Mouse (Mus musculus) frontal cortex, postnatal 36 days (tissue): ENCODE measurements around the gene Zfp385b.
A peak's percentile ranks its signal among the peaks of the same experiment; 100 is the strongest.

ENCODE experiments used
- DNase-seq, 2 experiments: peaks; one replicate each; pipeline ENCODE4 v3.0.0; 2022; ENCODE audit warnings: low spot score in 2 of 2

The Zfp385b gene

DNA sequence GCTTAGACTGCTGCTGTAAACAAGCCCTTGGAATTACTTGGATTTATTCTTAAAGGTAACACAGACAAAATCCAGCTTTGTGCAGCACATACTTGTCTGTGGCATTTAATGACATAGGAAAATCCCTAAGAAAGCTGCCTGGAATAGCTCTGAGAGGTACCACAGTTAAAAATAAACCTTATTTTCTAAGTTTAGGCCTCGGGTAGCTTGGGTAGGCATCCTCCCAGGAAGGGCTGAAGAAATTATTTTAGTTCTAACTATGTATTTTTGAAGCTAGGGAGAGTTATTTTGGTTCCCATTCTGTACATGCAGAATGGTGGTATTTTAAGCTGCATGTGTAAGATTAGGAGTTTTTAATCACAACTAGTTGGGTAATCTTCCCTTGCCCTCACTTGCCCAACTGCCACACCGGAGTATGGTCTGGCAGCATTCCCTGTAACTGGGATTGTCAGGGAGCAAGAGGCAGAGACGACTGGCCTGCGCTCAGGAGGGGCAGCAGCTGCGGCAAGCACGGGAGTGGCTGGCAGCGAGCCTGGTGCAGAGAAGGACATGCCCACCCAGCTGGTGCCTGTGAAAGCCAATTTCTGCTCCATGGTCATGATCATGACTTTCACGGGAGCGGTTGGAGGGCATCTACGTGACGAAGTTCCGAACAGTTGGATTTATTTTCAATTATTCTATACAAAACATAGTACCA, 230.1 kb downstream of the Zfp385b start:
- DNase-seq: peak; percentile 34 to 61

DNA sequence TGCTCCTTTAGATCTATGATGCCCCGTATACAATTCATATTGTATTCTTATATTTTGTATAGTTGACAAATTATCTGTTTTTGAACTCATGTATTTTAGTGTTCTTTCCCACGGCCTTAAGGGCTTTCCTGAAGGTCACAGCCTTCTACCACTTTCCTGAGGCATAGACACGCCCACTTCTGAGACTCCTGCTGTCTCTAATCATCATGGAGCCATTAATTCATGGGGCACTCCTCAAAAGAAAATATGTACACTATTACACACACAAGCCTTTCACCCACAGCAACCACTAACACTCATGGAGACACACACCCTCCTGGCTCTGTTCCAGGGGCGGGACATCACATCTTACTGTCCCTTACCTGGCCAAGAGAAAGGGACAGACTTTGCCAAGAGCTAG, 232.1 kb downstream of the Zfp385b start:
- no peak for DNase-seq

DNA sequence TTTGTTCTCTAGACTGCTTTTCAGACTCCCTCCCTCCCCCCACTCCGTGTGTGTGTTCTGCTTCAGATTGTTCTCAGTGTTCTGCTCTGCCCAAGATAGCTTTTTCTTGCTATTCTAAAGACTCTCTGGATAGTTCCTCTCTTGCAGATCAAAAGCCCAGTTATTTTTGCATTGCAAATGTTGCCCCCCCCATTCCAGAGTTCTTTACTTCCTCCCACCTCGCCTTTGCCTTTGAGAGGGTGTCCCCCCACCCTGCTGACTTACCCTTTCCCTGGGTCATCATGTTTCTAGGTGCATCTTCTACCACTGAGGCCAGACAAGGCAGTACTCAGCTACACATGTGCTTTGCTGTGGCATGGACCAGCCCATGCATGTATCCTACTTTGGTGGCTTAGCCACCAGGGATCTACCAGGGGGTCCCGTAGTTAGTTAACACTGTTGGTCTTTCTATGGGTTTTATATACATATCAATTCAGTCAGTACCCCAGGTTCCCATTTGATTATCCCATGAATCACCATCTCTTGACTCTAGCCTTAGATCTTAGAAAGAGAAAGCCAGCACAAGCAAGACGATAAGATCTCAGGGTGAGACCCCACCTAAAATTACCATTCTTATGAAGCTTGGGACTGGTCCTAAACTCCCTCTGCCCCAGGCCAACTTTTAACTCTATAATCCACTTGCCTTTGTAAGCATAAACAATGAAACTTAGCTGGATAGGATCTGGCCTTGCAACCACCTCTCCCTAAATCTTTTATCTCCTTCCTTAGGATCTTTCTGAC, 232.7 kb downstream of the Zfp385b start:
- no peak for DNase-seq

DNA sequence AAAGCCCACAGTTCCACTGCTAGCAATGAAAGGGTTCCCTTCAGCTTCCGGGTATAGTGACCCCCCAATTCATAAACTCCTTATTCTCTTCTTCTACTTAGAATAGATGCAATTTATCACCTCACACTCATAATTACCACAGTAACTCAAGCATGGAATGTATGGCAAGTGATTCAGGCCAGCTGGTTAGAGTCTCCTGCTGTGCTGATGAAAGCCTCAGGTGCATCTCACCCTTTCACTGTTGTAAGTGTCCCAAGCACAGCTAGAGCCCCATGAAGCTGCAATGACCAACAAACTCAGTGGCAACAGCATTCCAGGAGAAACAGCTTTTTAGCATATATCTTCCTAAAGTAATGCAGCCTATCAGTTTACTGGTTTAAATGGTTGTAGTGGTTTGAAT, 235.9 kb downstream of the Zfp385b start:
- DNase-seq: no peak

DNA sequence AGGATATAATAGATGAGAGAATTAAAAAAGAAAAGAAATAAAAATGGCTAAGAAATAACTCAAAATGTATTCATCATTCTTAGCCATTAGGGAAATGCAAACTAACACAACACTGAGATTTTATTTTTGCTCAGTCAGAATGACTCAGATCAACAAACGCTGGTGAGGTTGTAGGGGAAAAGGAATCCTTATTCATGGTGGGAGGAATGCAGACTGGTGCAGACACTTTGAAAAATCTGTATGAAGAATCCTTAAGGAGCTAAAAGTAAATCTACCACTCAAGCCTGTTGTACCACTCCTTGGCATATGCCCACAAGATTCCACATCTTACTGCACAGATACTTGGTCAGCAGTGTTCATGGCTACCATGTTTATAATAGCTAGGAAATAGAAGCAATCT, 242.9 kb downstream of the Zfp385b start:
- peak in 1 of 2 experiments; percentile 17 for DNase-seq

DNA sequence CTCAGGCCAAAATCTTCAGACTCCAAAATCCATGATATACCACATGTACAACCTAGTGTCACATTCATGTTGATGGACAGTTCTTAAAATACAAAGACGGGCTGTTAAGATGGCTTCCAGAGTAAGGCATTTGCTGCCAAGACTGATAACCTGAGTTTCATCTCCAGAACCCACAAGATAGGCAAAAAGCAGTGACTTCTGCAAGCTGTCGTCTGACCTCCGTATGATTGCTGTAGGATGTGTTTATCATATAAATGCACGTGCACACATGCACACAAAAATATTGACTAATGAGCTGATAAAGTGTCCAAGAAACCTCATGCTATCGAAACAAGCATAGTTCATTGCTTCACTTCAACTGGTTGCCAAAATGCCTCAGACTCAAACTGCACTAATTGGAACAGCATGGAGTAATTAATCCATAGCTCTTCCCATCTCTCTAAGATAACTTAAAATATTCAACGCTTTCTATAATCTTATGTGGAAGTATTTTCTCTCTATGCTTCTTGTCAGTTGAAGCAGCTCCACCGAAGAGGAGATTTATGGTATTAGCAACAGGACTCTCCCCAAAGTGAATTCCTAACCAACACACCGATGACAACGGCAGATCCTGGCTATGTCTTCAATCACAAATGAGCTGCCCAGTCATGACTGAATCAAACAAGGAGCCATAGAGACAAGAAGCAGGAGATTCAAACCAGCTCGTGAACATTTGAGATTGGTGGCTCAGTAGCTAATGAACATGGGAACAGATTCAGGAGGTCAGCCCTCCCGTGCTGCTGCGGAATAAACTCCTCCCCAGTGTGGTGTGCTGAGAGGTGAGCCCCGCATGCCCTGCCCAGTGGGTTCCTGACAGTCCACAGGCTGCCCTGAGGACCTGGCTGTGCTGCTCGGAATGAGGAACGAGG, 251.7 kb downstream of the Zfp385b start:
- no peak for DNase-seq

DNA sequence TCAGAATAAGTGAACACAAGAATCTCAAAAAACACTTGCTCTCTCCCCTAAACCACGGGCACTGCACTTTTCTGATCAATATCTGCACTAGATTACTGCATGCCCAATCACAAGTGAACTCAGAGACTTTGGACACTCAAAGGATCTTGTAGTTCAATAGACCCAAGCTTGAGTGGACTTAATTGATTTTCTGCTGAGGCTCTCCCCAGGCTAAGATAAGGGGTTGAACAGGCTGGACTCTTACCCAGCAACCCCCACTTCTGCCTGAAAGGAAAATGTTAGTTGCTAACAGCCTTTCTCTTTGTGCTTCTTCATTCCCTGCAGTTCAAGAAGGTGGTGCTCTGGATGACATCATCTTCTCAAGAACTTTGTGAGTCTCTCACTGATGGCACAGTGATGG, 255.7 kb downstream of the Zfp385b start:
- DNase-seq: no peak

DNA sequence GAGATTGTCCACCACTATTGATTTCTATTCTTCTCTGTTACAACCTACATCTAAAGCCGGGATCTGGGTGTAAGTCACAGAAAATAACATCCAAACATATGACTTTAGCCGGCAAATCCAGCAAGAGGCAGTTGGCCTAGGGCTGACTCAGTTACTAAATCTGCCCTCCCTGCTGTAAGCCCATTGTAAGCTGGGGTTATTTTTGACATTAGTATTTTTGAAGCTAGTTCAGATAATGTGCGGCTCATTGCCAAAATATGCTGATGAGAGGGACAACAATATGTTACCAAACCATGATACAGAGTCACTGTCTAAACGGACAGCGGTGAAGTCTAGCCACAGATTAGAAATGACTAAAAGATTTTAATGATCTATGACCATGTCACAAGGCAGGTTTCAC, 257.5 kb downstream of the Zfp385b start:
- DNase-seq: no peak

DNA sequence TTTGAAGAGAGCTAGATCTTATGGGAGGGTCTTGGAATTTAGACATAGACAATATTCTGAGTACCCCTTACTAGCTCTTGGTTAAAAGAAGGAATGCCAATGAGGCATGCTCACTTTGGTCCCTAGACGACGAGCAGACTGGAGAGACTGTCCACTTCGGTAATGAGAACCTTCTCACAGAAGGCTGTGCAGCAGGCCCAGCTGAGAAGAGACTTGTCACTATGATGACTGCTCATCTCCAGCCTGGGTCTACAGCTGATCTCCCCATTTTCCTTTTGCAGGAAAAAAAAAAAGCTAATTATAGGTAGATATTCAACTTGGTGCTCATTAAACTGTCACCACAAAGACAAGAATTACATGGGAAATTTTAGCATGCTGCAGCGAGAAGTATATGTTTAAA, 262.5 kb downstream of the Zfp385b start:
- no peak for DNase-seq

DNA sequence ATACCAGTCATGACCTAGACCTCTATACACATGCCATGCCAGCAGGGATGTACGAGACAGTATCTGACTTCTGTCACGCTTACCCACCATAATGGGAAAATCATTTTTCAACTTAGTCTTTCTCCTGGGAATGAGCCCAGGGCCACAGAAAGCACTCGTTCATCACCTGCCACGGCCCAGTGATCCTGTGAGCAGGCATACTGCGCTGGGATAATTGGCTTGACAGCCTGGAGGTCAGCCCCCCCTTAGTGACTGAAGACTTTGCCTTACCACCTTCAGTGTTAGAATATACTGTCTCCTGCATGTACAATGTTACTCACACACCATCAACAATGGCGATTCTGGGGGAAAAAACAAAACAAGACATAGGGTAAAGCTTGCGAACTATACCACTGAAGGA, 263.5 kb downstream of the Zfp385b start:
- no peak for DNase-seq

DNA sequence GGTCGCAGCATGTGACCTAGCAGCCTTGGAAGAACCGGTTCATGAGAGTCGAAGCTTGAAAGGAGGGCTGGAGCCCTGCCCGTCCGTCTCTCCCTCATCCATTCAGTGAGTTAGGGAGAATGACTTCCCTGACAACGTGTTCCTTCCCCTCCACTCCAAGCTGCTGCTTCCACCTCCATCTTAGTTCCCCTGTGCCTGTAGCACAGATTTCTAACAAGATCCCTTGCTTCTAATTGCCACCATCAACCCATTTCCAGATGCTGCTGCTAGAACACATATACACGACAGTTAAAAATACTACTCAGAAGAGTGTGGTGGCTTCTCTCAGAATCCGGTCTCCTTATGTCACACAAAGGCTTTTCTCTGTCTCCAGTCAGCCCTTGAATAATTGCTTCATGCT, 266.8 kb downstream of the Zfp385b start:
- peak; percentile 16 to 26 for DNase-seq

DNA sequence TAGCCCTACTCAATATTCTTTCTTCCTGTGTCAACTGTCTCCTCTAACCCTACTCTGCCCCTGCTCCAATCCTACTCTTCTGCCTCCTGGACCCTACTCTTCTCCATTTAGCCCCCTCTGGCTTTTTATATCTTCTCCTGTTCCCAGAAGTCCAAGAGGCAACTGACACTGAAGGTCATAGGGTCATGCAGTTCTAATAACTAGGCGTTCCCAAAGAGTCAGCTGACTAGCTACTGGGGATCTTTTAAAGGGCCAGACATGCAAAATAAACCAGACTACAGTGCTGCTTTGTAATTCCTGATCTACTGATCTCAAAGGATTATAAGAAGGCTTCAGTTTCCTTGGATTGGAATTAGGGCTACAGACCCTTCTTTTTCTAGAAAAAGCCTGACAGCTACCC, 276.1 kb downstream of the Zfp385b start:
- no peak for DNase-seq

DNA sequence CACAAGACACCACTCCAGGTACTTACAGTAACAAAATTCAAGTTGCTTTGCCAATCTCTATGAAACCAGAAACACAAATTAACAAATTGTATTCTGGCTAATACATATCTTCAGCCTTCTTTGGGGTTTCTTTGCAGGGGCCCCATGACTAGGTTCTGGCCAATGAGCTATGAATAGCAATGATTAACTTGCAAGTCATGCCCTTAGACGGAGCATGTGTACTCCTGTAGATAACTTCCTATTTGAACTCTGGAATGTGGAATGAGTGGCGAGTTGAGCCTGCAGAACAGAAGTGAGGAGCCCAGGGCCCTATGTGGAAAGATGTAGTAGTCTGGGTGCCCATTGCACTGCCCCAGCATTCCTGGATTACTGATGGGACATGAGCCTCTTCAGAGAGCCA, 276.8 kb downstream of the Zfp385b start:
- no peak for DNase-seq

DNA sequence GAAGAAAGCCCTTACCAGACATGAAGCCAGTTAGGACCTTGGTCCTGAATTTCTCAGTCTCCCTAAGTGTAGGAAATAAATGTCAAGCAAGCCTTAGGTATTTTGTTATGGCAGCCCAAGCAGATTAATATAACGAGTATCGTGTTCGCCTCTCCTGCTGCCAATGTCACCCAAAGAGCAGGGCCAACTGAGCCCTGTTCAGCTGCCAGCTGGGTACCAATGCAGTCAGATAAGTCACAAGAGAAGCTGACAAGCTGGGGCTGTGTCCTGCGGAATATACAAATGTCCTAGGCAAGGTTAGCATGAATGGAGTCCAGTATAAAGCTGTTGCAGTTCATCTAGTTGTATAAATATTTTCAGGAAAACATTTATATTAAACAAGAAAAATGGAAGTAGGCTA, 277.8 kb downstream of the Zfp385b start:
- no peak for DNase-seq

DNA sequence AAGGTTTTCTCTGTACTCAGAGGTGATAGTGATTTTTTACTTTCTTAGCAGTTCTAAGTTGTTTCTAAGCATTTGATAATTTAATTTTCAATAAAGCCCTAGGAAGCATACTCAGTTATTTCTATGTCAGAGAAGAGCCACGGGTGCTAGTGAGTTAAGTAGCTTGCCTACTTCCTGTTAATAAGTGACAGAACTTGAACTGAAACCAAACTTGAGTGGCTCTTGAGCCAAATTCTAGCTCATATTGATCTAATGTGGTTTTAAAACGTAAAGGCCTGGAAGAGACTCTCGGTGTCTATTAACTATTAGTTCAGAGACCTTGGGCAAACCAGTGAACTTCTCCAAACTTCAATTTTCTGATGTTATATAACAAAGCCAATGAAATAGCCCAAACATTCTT, 278.6 kb downstream of the Zfp385b start:
- DNase-seq: no peak

DNA sequence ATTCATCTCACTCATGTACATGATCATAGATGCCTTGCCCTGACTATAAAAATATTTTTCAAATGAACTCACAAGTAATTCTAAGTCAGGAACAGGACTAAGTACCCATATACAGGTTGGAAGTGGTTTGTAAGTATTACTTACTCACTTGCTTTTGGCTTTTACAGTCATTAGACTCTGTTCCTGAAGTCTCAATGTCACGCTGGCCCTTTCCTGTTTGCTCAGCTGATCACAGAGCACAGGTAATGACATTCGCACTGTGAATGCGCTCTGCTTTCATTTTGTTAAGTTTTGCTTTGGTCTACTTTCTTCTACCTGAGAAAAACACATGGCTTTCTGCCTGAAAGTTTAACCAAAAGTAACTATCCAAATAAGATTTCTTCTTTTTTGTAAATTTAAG, 282.9 kb downstream of the Zfp385b start:
- no peak for DNase-seq

DNA sequence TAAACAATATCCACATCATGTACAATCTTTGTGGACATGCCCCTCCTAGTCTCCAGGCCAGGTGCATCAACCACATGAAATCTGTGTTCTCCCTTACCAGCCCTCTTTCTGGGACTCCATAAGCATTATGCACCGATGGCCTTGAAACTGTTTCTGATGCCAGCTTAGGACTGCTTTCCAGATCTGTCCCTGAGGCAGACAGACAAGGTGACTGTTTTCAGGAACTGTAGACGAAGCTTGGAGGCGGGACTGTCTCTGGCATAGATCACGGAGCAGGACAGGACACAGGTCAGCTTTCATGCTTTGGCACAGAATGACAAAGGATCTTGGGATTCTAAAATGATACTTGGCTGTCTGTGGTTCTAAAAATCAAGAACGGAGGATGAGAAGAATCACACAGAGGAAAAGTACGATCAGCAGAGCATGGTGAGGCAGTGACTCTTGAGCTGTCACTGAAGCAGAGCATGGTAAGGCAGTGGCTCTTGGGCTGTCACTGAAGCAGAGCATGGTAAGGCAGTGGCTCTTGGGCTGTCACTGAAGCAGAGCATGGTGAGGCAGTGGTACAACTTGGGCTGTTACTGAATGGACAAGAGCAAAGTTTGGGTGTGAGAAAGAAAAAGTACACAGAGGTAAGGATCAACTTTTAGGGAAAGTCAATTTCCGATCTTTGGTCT, 291.2 kb downstream of the Zfp385b start:
- DNase-seq: no peak

DNA sequence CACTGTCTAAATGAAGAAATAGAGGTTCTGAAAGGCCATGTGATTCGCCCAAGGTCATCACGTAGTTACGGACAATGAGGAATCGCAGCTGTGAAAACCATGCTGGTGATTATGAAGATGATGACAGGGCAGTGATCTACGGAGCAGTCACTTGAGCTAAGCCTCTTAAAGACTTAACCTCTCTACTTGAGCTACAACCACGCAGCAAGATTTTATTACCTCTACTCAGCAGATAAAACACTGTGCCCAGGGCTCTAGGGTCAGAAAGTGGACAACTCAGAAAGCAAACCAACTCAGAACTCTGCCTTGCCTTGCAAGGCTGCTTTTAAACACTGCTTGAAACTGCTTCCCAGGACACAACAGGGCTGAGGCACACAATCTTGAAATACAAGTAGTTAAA, 291.8 kb downstream of the Zfp385b start:
- no peak for DNase-seq

DNA sequence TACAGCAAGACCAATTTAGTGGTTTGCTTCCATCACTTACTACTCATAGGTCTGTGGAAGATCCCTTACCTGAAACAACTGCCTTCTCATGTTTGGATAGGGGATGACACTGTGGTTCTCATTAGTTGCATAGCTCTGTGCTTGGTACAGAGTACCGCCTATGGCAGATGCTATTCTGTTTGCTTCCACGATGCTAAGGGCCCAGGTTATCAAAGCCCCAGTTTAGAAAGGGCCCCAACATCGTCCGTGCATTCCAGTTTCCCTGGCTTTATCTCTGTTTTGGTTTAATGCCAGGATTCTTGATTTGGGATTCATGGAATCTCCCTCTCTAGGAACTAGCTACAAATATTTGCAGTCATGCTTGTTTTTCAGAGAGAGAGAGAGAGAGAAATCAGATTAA, 292.6 kb downstream of the Zfp385b start:
- no peak for DNase-seq

DNA sequence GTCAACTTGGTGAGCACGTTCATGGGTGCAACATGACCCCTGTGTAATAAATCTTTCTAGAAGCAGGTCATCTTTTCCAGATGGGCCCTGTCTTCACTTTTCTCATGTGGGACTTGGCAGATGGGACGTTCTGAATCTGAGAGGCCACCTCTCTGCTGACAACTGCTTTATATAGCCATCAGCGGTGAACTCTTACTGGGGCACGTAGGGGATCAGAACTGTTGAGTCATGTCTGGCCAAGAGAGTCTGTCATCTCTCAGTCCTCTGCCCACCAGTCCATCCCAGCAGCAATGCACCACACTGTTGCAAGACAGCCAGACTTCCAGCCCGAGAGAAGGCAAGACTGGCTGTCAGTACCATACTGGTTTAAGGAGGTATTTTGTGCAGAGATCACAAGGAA, 293.1 kb downstream of the Zfp385b start:
- DNase-seq: no peak

DNA sequence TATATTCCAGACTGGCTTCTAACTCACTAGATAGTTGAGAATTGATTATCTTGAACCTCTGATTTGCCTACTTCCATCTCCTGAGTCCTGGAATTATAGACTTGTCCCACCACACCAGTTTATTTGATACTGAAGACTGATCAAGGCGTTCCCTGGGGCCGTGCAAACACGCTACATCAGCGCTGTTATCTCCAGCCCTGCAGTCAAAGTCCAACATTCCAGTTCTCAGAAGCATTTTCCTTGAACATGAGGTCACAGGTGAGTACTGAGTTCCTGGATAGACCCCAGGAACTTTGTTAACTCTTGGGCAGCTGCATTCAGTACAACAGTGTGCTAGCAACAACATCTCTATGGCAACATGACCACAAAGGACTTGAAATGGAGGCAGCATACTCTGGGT, 297.2 kb downstream of the Zfp385b start:
- no peak for DNase-seq

DNA sequence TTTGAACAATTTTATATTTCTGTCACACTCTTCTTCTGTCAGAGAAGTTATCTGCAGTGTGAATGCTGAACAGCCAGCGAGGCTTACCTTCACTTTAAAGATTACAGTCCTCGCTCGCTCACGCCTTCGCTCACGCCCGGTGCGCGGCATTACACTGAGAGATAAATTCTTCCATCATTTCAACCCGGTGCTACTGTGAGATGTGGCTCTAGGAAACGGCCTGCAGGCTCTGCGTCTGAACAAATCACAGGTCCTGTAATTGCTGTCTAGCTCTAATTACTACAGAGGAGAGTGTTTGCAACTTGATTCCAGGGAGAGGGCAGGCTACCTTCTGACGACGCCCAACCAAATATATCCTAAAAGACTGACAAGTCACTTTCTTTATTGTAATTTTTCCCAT, 300.1 kb downstream of the Zfp385b start:
- peak; percentile 27 to 40 for DNase-seq
